Mouse (Mus musculus) lung, postnatal 36 days (tissue): ENCODE measurements around the gene Taar8c.
"Not testable (repeated sequence)": the region's sequence is repeated elsewhere in the genome, so short reads cannot be mapped to it uniquely, and the experiment has no call there.

Source experiments
- DNase-seq: peaks from one replicate; pipeline ENCODE4 v3.0.0; 2022; ENCODE audit warnings: mixed read lengths

Taar8c gene

GRCm38 (mm10) chr10:24101812-24102211, at the start of gene Taar8c:
TSS of gene Taar8c (minus strand) at chr10:24101912.
- DNase-seq, result not testable (repeated sequence)

GRCm38 (mm10) chr10:24150086-24150485, 48.4 kb upstream of the Taar8c start:
- DNase-seq, result no peak

DNA sequence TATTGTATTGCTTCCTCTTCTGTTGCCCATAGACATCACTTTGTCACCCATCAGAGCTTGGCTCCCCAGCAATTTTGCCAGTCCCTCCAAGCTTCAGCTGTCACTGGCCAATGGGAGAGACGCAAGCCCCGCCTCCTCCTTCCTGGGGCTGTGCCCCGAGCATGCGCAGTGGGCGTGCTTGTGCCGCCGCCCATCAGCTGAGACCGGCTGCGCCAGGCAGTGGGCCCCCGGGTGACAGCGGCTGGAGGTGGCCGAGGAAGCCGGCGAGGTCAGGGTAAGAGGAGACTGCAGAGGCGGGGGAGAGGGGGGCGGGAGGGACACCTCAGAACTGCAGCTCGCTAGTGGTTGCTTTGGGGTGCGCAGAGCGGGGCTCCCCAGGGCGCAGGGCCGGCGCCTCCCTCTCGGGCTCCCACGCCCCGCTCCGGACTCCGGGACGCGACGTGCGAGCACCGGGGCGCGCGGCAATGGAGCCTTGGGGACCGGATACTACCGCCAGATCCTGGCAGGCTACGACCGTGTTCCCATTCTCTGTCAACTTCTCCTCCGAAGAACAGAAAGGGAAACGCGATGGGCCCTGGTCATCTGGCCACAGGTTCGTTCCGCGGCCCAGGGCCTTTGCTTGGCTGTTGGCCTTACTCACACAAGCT, 47.5 kb upstream of the Taar8c start, which contains the start of gene Stx7:
Gene Stx7, plus strand, starts transcription at position 168 of the 647 bp plus-strand sequence.
- DNase-seq, result peak; percentile 97

- DNase-seq, result no peak
These were observed 41.0 kb upstream of the Taar8c start for GRCm38 (mm10) chr10:24142735-24143134.

GRCm38 (mm10) chr10:24138623-24139261, 37.0 kb upstream of the Taar8c start:
- no peak for DNase-seq

DNA sequence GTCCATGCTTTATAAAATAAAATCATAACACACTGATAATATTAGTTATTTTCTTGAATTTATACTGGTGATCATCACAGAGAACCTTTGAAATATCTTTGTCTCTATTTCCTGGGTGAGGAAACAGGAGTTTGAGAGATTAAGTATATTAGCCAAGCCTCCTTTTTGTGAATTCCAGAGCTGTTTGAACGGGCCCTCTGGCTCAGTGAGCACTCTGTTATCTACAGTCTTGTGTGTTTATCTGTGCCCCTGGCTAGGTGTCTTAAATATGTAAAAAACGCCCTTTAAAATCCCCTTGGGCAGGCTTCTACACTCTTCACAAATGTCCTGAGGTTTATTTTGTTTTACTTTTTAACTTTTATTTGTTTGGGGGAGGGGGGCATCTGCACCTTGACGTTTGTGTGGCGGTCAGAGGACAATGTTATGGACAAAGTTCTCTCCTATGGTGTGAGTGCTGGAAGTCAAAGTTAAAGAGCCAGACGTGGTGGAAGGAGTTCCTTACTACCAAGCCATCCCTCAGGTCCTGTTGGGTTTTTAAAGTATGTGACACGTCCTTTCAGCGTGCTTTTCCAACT, 32.4 kb upstream of the Taar8c start:
- peak; percentile 20 for DNase-seq

GRCm38 (mm10) chr10:24133132-24133531, 31.4 kb upstream of the Taar8c start:
- peak; percentile 42 for DNase-seq

DNA sequence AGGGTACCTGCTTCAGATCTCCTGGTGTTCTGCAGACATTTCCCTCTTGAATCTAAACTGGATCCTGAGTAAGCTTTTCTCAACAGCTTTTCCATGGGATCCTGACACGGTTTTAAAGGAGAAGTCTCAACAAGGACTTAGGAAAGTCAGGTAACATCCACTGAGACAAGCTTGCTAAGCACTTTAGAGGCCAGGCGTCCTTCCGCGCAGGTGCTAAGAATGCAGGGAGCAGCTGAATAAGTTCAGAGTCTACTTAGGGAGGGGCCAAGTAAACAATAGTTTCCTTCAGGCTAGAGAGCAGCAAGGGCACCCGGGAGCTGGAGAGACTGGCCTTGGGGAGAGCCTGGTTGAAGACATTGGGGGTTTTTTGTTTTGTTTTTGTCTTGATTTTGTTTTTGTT, 30.6 kb upstream of the Taar8c start:
- DNase-seq, result peak; percentile 71

- DNase-seq, result peak; percentile 88
These were observed 29.9 kb upstream of the Taar8c start for GRCm38 (mm10) chr10:24131451-24132262.

- DNase-seq, result peak; percentile 81
These were observed 9.5 kb upstream of the Taar8c start for GRCm38 (mm10) chr10:24111116-24111778.

GRCm38 (mm10) chr10:24109434-24109833, 7.7 kb upstream of the Taar8c start, which contains the start of gene Taar9:
TSS of gene Taar9 (minus strand) at chr10:24109534.
- DNase-seq, result not testable (repeated sequence)

DNA sequence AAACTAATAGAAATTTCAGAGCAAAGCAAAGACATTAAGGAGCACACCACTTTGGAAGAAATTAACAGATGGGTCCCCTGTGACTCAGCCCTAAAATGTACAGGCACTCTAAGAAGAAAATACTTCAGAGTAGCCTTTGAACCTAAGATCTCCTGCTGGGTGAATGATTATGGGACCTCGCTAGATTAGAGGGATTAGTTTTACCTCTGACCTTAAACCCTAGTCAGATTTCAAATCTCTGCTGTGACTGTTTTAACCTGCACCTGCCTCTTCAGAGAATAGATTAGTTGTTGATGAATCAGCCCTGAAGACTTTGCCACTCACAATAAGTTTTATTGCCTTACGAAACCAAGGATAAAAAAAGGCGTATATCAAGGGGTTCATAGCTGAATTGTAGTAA, 6.5 kb upstream of the Taar8c start:
- no peak for DNase-seq

GRCm38 (mm10) chr10:24107747-24108146, 6.0 kb upstream of the Taar8c start:
- DNase-seq, result no peak

- DNase-seq, result not testable (repeated sequence)
These were observed 1.6 kb upstream of the Taar8c start for GRCm38 (mm10) chr10:24103299-24103698.

DNA sequence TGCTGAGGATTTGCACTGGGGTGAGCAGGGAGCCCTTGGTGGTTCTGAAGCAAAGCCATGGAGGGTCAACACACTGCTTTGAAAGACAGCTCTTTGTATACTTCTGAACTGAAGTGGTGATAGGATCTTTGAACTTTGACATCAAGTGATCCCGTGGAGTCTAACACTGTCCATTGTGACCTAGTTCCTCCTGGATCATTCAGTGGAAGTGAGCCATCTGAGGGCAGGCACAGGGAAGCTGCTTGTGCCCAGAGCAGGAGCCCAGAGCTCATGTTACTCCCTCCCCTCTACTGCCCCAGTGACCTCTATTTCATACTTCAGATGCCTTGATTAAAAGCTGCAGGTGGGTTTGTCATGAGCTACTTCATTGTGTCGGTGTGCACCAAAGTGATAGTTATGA, 4.7 kb downstream of the Taar8c start:
- DNase-seq, result not testable (repeated sequence)

GRCm38 (mm10) chr10:24092194-24092593, 9.5 kb downstream of the Taar8c start, which contains the start of gene Taar8b:
TSS of gene Taar8b (minus strand) at chr10:24092294.
- no peak for DNase-seq

GRCm38 (mm10) chr10:24087168-24087567, 14.5 kb downstream of the Taar8c start:
- DNase-seq, result peak; percentile 22

DNA sequence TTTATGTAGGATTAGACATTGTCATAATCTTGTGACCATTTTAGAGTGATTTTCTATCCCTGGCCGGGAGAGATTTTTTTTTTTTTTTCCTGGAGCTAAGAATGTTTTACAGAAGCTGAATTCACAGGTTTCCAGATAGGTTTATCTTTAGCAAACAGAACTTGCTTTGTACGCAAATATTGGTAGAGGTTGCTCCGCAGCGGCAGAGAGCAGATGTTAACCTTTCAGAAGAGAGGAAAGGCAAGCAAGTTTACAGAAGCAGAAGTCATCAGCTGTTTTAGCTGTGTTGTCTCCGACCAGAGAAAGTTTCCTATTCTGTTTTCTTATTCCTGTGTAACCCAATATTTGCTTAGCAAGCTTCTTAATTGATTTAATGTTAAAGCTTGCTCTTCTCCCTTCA, 15.2 kb downstream of the Taar8c start:
- no peak for DNase-seq

DNA sequence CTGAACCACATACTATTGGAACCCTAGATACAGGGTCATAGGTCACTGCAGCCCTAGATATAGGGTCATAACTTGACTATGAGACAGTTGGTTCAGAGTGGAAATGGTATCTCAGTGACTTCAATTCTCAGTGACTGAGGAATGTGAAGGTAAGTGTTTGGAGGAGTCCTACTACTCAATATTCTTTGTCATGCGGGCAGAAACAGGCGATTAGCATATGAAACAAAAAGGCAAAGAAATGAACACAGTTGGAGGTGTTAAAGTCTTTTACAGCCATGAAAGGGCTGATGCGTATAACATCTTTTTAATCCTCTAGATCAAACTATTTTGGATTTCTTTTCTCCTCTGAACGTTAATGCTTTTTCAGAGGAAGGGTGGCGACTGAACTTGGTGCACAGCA, 15.8 kb downstream of the Taar8c start:
- no peak for DNase-seq

DNA sequence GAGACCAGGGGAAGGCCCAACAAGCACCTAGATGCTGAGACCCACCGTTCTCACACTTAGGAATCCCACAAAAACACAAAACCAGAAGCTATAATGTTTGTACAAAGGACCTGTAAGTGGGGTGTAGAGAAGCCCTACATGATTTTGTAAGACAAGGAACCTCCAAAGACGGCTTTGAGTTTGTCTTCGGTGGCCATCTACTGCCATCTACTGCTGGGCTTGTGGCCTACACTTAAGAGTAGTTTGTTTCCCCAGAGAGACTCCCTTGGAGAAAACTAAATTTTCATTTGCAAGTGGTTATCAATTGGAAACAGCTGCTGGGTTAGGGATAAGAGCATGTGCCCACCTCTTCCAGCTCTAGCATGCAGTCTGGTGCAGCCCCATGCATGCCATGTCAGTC, 21.5 kb downstream of the Taar8c start:
- DNase-seq, result peak; percentile 56

GRCm38 (mm10) chr10:24076200-24076599, 25.5 kb downstream of the Taar8c start, which contains the start of gene Taar8a:
TSS of gene Taar8a (plus strand) at chr10:24076500.
- DNase-seq, result not testable (repeated sequence)

DNA sequence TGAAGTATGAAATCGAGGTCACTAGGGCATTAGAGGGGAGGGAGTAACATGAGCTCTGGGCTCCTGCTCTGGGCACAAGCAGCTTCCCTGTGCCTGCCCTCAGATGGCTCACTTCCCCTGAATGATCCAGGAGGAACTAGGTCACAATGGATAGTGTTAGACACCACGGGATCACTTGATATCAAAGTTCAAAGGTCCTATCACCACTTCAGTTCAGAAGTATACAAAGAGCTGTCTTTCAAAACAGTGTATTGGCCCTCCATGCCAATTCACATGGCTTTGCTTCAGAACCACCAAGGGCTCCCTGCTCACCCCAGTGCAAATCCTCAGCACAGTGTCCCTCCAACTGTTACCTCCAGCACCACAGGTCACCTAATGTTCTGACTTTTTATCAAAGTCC, 27.0 kb downstream of the Taar8c start:
- not testable (repeated sequence) for DNase-seq
